Mouse (Mus musculus) kidney, embryonic 14.5 days (tissue): ENCODE measurements around the gene Dgkd. TPM values are rescaled to one million over a fixed set of nuclear protein-coding genes. Genes with fewer than 3 reads are reported as not detected.

ENCODE experiments used
- ATAC-seq: fragments of 200-750 bp; cut with Nextera tagmentation; 2 replicates; pipeline ENCODE4 v1.8.0; 2017; ENCODE audit warnings: moderate number of reproducible peaks, mild to moderate bottlenecking, moderate TSS enrichment, moderate library complexity; ENCODE audit not compliant: low FRiP score, low TSS enrichment
- H3K27ac ChIP-seq: fragments of 300-500 bp; sonication (generic); 2 replicates; pipeline ENCODE4 v1.5.1; 2014; ENCODE audit warnings: low read depth, mild to moderate bottlenecking, low read length, moderate library complexity, mixed read lengths
- H3K27me3 ChIP-seq: fragments of 300-500 bp; sonication (generic); 2 replicates; pipeline ENCODE4 v1.6.1; 2014; ENCODE audit warnings: mild to moderate bottlenecking, low read length; ENCODE audit not compliant: control insufficient read depth, insufficient read depth
- H3K36me3 ChIP-seq: fragments of 300-500 bp; sonication (generic); 2 replicates; pipeline ENCODE4 v1.6.1; 2014; ENCODE audit warnings: low read length, mixed read lengths; ENCODE audit not compliant: control insufficient read depth, insufficient read depth
- H3K4me1 ChIP-seq: fragments of 300-500 bp; sonication (generic); 2 replicates; pipeline ENCODE4 v1.6.1; 2014; ENCODE audit warnings: low read length, mixed read lengths; ENCODE audit not compliant: control insufficient read depth, insufficient read depth
- H3K4me2 ChIP-seq: fragments of 300-500 bp; sonication (generic); replicated peaks from 2 replicates; pipeline ENCODE4 v1.6.1; 2014; ENCODE audit warnings: low read depth, mild to moderate bottlenecking, low read length
- H3K4me3 ChIP-seq: fragments of 300-500 bp; sonication (generic); 2 replicates; pipeline ENCODE4 v1.5.1; 2014; ENCODE audit warnings: mild to moderate bottlenecking, low read length
- H3K9ac ChIP-seq: fragments of 300-500 bp; sonication (generic); 2 replicates; pipeline ENCODE4 v1.6.1; 2014; ENCODE audit warnings: low read depth, mild to moderate bottlenecking, low read length, moderate library complexity
- H3K9me3 ChIP-seq: fragments of 300-500 bp; sonication (generic); 2 replicates; pipeline ENCODE4 v1.6.1; 2016; ENCODE audit warnings: low read length; ENCODE audit not compliant: control insufficient read depth
- WGBS: fragments of 180-500 bp; shearing (Covaris S2); extraction: QIAGEN DNeasy Blood & Tissue Kit; methylation state at CpG from one replicate; pipeline ENCODE4 v1.1.7; 2014; 5-methylcytosine and 5-hydroxymethylcytosine counted together
- polyA plus RNA-seq: library from polyadenylated mRNA; unstranded; fragments of >200 nt; fragmentation: Nextera tagmentation; extraction: Ambion mirVana; gene quantifications from 2 replicates; pipeline ENCODE4 v1.2.1, GENCODE M21; 2014

Gene Dgkd
- polyA plus RNA-seq, 1 experiment from 2014 or later: 32.6 TPM

- Histone ChIP-seq H3K27ac (no peak overlapping the region), H3K27me3 (no peaks in the 10 kb centered on the region), H3K4me1 (peaks cover 5% of the 10 kb centered on the region; the same call in 1 of the 2 replicates), H3K4me2 (no peak overlapping the region), H3K9ac (no peak overlapping the region), H3K9me3 (no peaks in the 10 kb centered on the region), H3K4me3 (no peak overlapping the region), H3K36me3 (peaks cover 3% of the 10 kb centered on the region; the same call in 1 of the 2 replicates)
- no peak for ATAC-seq
- WGBS: 79% methylated on average over 3 of the region's 3 CpGs
These were observed 55.6 kb downstream of the Dgkd start for GRCm38 (mm10) chr1:87908736-87909135.

GRCm38 (mm10) chr1:87909565-87909964 lies 56.5 kb downstream of the Dgkd start:
- Histone ChIP-seq H3K4me2 (no peak overlapping the region), H3K9me3 (no peaks in the 10 kb centered on the region), H3K4me1 (peaks cover 5% of the 10 kb centered on the region; the same call in 1 of the 2 replicates), H3K27ac (no peak overlapping the region), H3K9ac (no peak overlapping the region), H3K27me3 (no peaks in the 10 kb centered on the region), H3K36me3 (peaks cover 3% of the 10 kb centered on the region; the same call in 1 of the 2 replicates), H3K4me3 (no peak overlapping the region)
- ATAC-seq: no peak

- no peak overlapping the region for H3K4me3 ChIP-seq
- WGBS: 90% methylated on average over 1 of the region's 1 CpGs
- no peak for ATAC-seq
- no peaks in the 10 kb centered on the region for H3K9me3 ChIP-seq
- H3K27me3 ChIP-seq: no peaks in the 10 kb centered on the region
- no peak overlapping the region for H3K4me2 ChIP-seq
- peaks cover 8% of the 10 kb centered on the region; the same call in 1 of the 2 replicates for H3K36me3 ChIP-seq
- no peak overlapping the region for H3K27ac ChIP-seq
- H3K9ac ChIP-seq: no peak overlapping the region
- H3K4me1 ChIP-seq: peaks cover 5% of the 10 kb centered on the region; the same call in 1 of the 2 replicates
These were observed 57.3 kb downstream of the Dgkd start for GRCm38 (mm10) chr1:87910428-87910827.

GRCm38 (mm10) chr1:87913356-87913755 lies 60.3 kb downstream of the Dgkd start:
- no peak for ATAC-seq
- Histone ChIP-seq H3K27ac (no peak overlapping the region), H3K27me3 (no peaks in the 10 kb centered on the region), H3K4me1 (peaks cover 5% of the 10 kb centered on the region; the same call in 1 of the 2 replicates), H3K4me2 (no peak overlapping the region), H3K9ac (no peak overlapping the region), H3K36me3 (peaks cover 15% of the 10 kb centered on the region), H3K4me3 (no peak overlapping the region), H3K9me3 (no peaks in the 10 kb centered on the region)

- Histone ChIP-seq H3K9me3 (no peaks in the 10 kb centered on the region), H3K4me3 (no peak overlapping the region), H3K4me2 (no peak overlapping the region), H3K9ac (no peak overlapping the region), H3K4me1 (peaks cover 5% of the 10 kb centered on the region; the same call in 1 of the 2 replicates), H3K27me3 (no peaks in the 10 kb centered on the region), H3K36me3 (peaks cover 31% of the 10 kb centered on the region), H3K27ac (no peak overlapping the region)
- ATAC-seq: no peak
- WGBS: 94% methylated on average over 3 of the region's 3 CpGs
These were observed 64.3 kb downstream of the Dgkd start for GRCm38 (mm10) chr1:87917361-87917760.

GRCm38 (mm10) chr1:87918061-87918460 lies 65.0 kb downstream of the Dgkd start:
- 82% methylated on average over 2 of the region's 2 CpGs for WGBS
- Histone ChIP-seq H3K4me3 (no peak overlapping the region), H3K4me1 (peaks cover 5% of the 10 kb centered on the region; the same call in 1 of the 2 replicates), H3K9me3 (no peaks in the 10 kb centered on the region), H3K36me3 (peaks cover 31% of the 10 kb centered on the region), H3K9ac (no peak overlapping the region), H3K4me2 (no peak overlapping the region), H3K27me3 (no peaks in the 10 kb centered on the region), H3K27ac (no peak overlapping the region)
- ATAC-seq: no peak

- no peak overlapping the region for H3K4me3 ChIP-seq
- H3K9ac ChIP-seq: no peak overlapping the region
- H3K9me3 ChIP-seq: no peaks in the 10 kb centered on the region
- no peaks in the 10 kb centered on the region for H3K4me1 ChIP-seq
- H3K27me3 ChIP-seq: no peaks in the 10 kb centered on the region
- H3K4me2 ChIP-seq: no peak overlapping the region
- no peak overlapping the region for H3K27ac ChIP-seq
- H3K36me3 ChIP-seq: peaks cover 42% of the 10 kb centered on the region
- WGBS: 90% methylated on average over 3 of the region's 3 CpGs
- no peak for ATAC-seq
These were observed 67.0 kb downstream of the Dgkd start for GRCm38 (mm10) chr1:87920056-87920614.

- H3K4me2 ChIP-seq: no peak overlapping the region
- peaks cover 63% of the 10 kb centered on the region for H3K36me3 ChIP-seq
- H3K4me3 ChIP-seq: no peak overlapping the region
- H3K27ac ChIP-seq: no peak overlapping the region
- no peak overlapping the region for H3K9ac ChIP-seq
- H3K9me3 ChIP-seq: no peaks in the 10 kb centered on the region
- no peak for ATAC-seq
- WGBS: 70% methylated on average over 1 of the region's 1 CpGs
- H3K27me3 ChIP-seq: no peaks in the 10 kb centered on the region
- H3K4me1 ChIP-seq: no peaks in the 10 kb centered on the region
These were observed 69.6 kb downstream of the Dgkd start for GRCm38 (mm10) chr1:87922666-87923065.

- no peaks in the 10 kb centered on the region for H3K4me1 ChIP-seq
- ATAC-seq: no peak
- H3K9me3 ChIP-seq: no peaks in the 10 kb centered on the region
- peaks cover 47% of the 10 kb centered on the region for H3K36me3 ChIP-seq
- H3K27ac ChIP-seq: no peak overlapping the region
- H3K4me3 ChIP-seq: no peak overlapping the region
- 86% methylated on average over 4 of the region's 4 CpGs for WGBS
- H3K27me3 ChIP-seq: no peaks in the 10 kb centered on the region
- no peak overlapping the region for H3K9ac ChIP-seq
- no peak overlapping the region for H3K4me2 ChIP-seq
These were observed 71.8 kb downstream of the Dgkd start for GRCm38 (mm10) chr1:87924888-87925287.
